Mouse (Mus musculus) Muller cell, postnatal 12 days (primary cell): ENCODE data around the gene Nckap5.
A peak's percentile ranks its signal among the peaks of the same experiment; 100 is the strongest.

Experiments
- DNase-seq: peaks from one replicate; pipeline ENCODE4 v3.0.0-alpha.2; 2015; ENCODE audit errors: inconsistent ontology term

The Nckap5 gene

DNA sequence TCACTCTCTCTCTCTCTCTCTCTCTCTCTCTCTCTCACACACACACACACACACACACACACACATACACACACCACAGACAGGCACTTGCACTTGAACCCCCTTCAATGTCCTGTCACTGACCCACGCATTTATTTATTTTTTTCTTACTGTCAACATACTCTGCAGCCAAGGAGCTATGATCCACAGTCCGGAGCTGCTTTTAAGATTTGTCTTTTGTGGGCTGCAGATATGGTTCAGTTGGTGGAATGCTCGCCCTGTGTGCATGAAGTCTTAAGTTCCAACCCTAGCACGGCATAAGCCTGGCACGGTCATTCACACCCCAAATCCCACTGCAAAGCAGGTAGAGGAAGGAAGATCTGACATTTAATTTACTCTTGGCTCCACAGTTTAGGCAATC is 357.6 kb downstream of the Nckap5 start:
- DNase-seq: no peak

DNA sequence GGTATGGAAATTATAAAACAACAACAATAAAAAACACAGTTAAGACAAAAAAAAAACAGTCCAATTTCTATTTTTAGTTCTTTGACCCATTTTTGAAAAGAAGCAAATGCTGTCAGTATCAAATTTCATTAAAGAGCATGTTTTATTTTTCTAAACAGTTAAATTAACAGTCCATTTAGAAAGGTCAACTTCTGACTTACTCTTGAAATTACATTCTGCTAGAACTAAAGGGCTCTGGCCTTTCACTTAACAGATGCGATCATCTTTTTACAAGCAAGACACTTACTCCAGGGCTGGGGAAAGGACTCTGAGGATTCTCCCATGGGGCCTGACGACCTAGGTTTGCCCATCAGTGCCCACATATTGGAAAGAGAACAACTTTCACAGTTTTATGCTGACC is 359.2 kb downstream of the Nckap5 start:
- DNase-seq: no peak

DNA sequence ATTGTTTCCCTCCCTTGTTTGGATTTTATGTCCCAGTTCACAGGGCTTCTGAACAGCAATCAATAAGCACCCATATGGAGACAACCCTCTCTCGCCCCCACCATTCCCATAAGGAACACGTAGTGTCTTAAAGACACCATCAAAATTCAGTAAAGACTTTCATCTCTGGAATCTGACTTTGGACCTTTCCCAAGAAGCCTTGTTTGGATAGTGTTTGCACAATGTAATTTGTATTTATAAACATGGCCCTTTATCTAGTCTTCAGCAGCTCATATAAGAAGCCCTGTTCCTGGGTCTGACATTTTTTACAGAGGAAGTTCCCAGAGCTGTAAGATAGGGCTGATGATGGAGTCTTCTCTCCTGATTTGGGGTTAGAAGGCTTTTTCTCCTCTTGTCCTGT is 359.7 kb downstream of the Nckap5 start:
- no peak for DNase-seq

DNA sequence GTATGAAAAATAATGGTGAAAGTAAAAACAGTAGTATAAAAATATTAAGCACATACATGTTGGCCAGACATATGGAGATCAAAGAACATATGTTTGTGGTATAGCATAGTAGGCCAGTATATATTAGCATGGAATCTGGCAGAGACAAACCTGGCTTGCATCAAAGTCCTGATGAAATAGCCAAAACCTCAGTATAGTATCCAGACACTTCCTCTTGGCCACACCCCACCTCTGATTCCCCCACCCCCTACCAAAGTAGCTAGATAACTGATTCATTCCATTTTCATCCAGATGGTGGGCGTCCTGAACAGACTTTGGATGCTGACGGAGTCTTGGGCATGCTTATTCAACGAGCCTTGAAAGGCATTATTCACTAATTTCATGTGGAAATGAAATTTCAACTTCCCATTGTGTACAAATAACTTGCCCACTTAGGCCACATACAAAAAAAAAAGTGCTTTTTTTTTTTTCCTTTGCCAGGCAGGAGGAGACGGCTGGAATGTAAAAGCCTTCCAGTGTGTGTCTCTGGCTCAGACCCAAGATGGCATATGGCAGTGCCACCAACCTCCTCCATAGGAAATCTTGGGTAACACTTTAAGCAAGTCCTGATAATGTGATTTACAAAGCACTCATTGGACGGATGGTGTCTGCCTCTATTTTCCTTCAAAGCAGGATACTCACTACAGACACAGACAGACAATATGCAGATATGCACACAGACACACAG is 360.6 kb downstream of the Nckap5 start:
- DNase-seq: peak; percentile 37

DNA sequence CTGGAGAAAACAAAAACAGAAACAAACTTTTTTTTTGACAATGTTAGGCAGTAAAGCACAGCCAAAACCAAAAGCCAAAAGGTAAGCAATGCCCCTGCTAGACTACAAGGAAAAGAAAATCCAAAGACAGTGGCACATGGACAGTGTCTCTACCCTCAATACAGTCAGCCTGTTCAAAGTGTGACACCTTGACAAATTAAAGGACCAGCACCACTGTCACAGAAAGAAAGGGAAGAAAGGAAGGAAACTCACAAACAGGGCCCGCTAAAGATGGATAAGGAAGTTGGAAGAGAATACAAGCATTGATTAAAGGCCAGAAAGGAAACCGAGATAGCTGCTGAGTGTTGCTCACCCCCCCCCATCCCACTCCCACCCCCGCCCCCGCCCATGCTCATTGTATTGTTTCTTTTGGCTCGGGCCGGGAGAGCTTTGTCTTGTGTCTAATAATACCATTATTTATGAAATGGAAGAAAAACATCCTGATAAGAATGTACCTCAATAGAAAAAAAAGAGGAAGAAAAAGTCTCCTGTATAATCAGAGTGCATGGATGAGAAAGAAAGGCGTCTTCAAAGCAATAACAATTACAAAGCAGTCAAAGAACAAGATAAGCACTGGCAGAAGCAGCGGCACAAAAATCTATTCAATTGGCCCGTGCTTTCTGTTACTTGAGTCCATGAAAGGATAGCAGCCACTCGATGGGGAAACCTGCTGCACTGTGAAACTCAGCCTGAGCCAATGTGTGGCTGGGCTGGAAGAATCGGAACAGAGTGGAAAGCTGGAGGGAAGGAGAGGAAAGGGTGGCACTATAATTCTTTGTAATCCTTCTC is 368.9 kb downstream of the Nckap5 start:
- DNase-seq: peak; percentile 16

DNA sequence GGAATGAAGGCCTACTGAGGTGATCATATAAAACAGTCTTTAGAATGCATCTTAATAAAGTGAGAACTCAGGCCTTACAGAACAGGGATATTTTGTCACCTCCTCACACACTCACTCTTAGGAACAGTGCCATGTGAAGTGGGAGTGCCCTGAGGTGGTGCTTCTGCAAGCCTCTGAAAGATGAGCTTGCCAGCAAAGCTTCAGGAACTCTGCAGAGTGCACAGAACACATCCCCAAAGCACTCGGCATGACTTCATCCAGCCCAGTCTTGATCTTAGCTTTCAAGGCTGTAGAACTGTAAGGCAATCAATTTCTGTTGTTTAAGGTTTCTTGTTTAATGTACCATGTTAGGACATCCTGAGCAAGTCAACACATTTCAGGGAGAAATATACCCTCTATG is 372.9 kb downstream of the Nckap5 start:
- no peak for DNase-seq

DNA sequence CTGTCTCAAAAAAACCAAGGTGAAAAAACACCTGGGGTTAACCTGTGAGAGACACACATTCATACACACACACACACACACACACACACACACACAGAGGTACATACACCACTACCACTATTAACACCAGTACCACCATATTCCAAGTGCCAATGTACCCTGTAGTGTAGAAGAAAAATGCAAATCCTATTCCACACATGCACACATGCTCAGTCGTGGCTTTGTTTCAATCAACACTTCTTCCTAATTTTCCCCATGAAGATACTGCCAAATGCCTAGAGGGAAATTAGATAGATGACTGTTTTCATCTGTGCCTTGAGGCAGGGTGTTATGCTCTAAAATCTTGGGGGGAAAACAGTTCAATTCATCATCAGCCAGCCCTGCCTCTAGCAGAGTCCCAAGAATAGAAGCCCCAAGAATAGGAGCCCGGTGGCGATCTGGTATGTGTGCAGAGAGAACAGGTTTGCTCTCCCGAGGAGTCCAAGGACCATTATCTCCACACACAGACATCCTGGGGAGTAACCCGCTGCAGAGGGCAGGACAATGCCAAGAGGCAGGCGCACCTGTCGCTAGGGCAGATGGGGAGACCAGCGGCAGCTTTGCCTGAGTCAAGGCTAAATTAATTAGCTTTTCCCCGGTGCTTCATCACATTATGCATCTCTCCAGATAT is 376.0 kb downstream of the Nckap5 start:
- no peak for DNase-seq

DNA sequence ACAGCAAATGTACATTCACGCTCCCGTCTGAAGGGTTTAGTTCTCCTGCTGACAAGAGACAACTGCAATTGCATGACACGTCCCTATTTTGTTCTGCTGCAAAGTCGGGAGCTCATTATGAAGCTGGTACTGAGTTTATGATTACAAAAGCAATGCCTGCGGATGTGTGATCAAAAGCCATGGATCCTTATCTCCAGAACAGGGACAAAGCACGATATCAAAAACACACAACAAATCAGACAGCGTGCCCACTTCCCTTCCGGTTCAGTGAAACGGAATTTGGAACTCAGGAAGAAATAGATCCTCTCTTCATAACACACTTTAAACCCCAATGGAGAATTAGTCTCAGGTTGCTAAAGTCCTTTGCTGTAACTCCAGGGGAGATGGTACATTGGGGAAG is 379.1 kb downstream of the Nckap5 start:
- no peak for DNase-seq

DNA sequence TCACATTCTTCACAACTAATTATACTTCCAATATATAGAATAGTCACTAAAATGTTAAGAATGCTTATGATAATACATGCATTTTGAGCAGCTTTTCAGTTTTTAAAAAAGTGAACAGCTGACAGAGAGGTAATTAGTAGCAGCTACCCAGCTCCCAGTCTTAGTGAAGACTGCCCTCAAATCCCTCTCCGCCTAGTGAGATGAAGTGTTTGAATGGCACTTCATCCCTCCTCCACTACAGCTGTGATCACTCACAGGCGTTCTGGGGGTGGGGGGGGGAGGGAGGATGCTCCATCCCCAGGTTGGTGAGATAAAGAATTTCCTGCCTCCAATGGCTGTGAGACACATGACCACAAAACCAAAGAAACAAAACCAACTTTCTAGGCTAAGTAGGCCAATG is 381.2 kb downstream of the Nckap5 start:
- DNase-seq: no peak

DNA sequence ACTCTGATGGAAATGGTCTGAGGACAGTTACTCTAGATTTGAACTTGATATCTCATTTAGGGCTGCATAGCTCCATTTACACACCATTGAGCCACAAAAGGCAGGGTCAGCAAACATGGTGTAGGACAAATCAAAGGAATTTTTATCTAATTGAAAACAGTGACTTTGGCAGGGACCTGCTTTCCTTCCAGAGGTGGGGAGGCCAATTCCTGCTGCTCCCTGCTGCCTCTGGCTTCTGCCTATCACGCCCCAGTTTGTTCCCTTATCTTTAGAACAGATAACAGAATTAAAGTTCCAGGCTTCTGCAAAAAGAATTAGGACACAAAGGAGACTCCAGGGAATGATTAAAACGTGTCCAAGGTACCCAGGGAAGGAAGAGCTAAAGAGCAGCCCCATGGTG is 386.7 kb downstream of the Nckap5 start:
- DNase-seq: no peak

DNA sequence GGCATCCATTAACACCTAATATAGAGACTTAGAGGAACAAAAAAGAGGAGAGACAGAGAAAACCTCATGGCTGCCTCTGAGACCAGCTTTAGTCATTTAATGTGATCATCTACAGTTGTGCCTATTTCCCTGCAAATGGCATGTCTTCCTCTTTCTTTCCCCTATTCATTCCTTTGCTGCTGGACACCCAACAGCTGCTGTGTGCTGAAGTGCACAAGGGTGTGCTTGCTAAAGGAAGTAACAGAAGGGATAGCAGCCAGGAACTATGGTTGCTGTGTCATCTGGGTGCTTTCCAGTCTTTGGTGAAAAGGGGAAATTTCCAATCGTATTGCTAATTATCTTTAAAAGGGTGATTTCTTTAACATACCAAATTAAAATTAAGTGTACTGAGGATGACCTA is 387.9 kb downstream of the Nckap5 start:
- no peak for DNase-seq

DNA sequence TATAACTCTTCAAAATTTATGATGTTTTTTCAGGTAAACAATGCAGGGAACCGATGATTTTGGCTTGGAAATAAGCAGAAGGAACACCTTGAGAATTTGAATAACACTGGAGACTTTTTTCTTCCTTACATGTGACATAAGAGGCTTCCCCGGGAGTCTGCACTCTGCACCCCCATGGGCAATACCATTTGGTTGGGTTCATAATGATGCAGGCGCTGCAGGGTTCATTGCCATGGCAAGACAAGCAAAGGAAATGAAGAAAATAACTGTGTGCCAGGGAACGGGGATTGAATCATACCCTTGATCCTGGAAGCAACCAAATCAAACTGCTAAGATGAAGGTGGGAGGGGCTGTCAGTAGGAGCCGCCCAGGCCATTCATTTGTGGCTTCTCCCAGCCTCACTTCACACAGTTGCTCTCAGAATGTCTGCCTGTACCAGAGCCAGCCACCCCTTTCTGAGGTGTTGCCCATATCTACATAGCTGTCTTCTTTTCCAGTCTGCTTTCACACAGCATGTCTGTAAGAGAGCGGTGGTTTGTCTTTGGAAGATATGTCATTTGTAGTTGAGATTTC is 392.5 kb downstream of the Nckap5 start:
- DNase-seq: no peak

DNA sequence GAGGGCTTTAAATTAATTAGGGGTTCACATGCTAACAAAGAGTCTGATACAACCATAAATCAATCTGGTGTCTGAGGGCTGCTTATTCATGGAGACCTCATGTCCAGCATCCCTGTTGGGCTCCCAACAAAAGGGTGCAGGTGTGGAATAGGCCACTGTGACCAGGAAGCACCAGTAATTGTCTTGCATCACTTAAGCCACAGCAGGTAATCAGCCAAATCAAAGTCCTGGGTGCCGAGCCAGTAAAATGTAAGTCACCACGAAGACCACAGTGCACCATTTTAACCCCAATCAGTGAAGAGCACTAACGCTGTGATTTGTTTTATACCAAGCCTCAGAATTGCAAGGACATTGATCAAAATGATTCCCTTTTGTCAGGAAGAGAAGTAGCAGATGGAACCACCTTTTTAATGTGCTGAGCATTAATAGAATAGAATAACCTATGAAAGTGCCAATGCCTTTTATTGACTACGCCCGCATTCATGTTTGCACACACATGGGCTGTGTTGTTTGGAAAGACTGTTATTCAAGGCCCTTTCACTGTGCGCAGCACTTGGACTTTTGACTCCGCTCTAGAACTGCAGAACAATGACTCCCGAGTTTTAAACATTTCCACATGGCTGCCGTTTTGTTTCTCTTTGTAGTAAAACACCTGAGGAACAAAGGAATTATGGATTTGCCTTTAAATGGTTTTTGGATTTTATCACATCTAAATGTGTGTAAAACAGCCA is 393.5 kb downstream of the Nckap5 start:
- DNase-seq: no peak

DNA sequence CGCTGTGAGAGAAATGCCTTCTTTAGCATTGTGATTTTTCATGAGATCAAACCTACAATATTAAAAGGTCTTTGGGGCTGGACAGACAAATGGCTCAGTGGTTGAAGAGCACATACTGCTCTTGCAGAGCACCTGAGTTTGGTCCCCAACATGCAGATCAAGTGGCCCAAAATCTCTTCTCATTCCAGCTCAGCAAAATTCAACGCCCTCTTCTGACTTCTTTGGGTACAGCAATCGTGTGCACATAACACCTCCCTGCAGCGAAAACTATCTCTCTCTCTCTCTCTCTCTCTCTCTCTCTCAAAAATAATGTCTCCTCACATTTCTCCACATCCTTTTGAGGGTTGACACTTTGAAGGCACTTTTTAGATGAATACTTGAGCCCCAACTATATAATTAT is 398.3 kb downstream of the Nckap5 start:
- DNase-seq: no peak

DNA sequence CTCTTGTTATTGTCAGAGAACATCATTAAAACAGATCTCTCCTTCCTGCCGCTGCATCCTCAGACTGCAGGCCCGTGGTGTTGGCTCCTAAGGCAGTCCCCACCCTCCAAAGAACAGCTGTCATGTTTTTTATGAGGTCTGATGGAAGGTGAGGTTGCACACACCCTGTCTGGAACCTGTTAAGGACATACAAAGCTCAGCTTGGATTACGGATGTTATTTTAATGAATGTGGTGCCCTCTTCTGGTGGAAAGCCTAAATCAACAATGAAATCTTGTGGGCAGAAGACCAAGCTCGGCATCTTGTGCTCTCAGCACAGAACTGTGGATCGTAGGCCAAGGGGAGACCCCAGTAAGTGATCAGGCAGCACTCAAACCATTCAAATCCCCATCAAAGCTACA is 399.0 kb downstream of the Nckap5 start:
- DNase-seq: peak; percentile 58

DNA sequence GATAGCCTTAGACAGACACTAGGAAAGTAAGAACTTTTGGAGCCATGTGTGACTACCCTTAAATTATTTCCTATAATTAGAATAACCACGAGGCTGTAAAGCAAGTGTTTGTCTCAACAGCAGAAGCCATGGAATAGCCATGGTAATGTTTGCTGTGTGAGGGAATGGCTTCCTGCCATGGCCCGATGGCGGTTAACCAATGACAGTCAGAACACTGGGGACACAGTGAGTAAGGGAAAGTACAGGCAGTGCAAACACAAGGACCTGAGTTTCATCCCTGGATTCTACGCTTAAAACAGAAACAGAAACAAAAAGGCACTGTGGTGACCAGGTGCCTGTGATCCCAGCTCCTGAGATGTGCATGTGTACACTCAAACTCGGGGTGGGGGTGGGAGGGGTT is 419.2 kb downstream of the Nckap5 start:
- no peak for DNase-seq

DNA sequence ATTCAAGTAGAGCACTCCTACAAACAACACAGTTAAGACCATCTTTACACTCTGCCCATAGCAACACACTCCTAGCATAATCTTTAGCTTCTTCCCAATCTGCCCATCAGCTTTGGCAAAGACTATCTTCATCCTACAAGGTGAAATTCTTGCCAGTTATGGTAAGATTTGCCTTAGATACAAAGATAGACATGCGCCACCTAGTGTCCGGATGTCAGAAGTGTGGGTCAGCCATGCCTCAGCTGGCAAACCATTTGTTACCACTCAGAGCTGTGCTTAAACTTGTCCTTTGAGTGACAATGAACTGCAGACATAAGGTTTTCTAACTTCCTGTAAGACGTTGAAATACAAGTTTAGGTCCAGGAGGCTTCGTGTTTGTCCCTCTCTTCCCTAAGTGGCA is 422.7 kb downstream of the Nckap5 start:
- peak; percentile 5 for DNase-seq

DNA sequence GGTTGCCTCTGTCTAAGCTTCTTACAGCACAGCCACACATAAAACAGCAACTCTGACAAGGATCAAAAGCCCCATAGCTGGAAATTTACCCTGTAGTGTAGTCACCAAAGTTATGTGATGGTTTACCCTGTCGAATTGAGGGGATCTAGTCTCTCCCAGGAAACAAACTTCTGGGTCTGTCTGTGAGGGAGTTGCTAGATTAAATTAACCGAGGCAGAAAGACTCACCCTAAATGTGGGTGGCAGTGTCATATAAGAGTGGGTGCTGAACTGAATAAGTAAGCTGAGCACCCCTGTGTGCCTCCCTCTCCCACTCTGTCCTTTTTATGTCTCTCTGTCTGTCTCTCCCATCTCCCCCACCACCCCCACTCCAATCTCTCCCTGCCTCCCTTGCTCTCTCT is 425.1 kb downstream of the Nckap5 start:
- no peak for DNase-seq

DNA sequence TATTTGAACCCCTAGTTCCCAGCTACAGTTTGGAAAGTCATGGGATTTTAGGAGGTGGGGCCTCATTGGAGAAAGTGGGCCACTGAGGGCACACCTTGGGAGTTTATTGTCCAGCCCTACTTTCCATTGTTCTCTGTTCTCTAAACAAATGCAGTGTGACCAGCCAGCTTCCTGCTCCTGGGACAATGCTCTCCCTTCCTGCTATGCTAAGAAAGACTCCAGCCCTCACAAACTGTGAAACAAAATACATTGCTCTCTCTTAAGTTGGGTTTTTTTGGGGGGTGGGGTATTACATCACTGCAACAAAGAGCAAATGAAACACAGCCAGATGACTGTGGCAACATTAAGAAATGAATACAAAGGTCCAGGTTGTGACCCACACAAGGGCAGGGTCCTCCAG is 426.6 kb downstream of the Nckap5 start:
- DNase-seq: no peak

DNA sequence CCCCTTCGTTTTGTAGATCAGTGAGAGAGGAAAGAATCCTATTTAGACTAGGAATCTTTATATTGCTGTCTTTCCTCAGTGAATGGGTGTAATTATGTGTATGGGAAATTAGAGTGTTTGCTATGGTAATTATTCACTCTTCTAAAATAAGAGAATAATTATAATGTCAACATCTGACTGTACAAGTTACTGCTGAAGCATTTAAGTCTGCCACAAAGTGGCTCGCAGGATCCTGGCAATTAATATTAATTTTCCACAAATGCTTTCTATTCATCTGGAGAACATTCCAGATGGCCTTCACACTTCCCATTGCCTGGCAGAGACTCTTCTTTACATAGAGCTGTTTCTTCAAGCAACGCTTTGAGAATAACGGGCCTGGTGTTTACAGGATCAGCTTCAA is 439.4 kb downstream of the Nckap5 start:
- no peak for DNase-seq

DNA sequence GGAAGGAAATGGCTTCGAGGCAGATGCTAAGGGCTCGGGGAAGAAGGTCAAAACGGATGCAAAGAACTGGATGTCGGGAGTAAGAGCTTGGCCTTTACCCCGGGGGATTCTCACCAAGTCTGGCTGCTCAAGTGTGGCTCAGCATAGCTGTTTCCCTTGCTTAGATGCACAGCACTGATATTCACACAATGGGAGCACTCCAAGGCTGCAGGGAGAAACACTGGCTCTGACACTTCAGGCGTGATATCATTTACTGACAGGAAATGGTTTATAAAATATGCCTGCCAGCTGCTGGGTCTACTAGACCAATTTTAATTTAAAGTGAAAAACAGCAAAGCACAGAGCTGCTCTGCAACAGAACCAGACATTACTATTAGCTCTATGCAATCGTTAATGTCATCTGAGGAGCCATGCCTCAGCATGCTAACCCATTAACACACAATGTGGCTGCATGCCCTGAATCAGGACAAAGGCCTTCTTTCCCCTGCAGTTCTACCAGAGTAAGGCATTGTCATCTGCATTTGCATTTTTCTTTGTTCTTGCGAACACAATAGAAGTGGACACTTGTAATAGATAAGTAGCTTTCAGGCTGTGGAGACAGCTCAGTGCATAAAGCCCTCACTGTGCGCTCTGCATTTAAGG is 453.1 kb downstream of the Nckap5 start:
- DNase-seq: no peak
